Mouse (Mus musculus): ENCODE results near the gene Tbc1d9b. TPM values are rescaled to one million over a fixed set of nuclear protein-coding genes. Genes with fewer than 3 reads are reported as not detected.

The Tbc1d9b gene
- polyA plus RNA-seq (2015; fragmentation: Illumina TruSeq; extraction: RNeasy Lipid Tissue Mini Kit (QIAGEN cat#74804); ENCODE audit: low read depth, low replicate concordance), result 93.4 TPM

GRCm38 (mm10) chr11:50130811-50131766 lies at the start of gene Tbc1d9b:
Tbc1d9b (plus strand) TSS chr11:50131396.

GRCm38 (mm10) chr11:50174111-50174729 lies 43.0 kb downstream of the Tbc1d9b start, which contains the start of gene Mrnip:
Mrnip (plus strand) TSS chr11:50174444.

GRCm38 (mm10) chr11:50210505-50211151 lies 79.4 kb downstream of the Tbc1d9b start, which contains the start of the genes Sqstm1 and Mgat4b:
Sqstm1 (minus strand) TSS chr11:50210827.
Mgat4b (plus strand) TSS chr11:50210890.

Other genes with a start within 250 kb of the Tbc1d9b start
- 23.3 TPM for gene Rasgef1c, start 229.6 kb upstream of the Tbc1d9b start, polyA plus RNA-seq (2015; fragmentation: Illumina TruSeq; extraction: RNeasy Lipid Tissue Mini Kit (QIAGEN cat#74804); ENCODE audit: low read depth, low replicate concordance)
- gene Rnf130, start 106.0 kb upstream of the Tbc1d9b start, polyA plus RNA-seq (2015; fragmentation: Illumina TruSeq; extraction: RNeasy Lipid Tissue Mini Kit (QIAGEN cat#74804); ENCODE audit: low read depth, low replicate concordance), result 82.4 TPM
- 22.1 TPM for gene Mrnip, start 43.0 kb downstream of the Tbc1d9b start, polyA plus RNA-seq (2015; fragmentation: Illumina TruSeq; extraction: RNeasy Lipid Tissue Mini Kit (QIAGEN cat#74804); ENCODE audit: low read depth, low replicate concordance)
- 470 TPM for gene Sqstm1, start 79.4 kb downstream of the Tbc1d9b start, polyA plus RNA-seq (2015; fragmentation: Illumina TruSeq; extraction: RNeasy Lipid Tissue Mini Kit (QIAGEN cat#74804); ENCODE audit: low read depth, low replicate concordance)
- gene Mgat4b, start 79.5 kb downstream of the Tbc1d9b start, polyA plus RNA-seq (2015; fragmentation: Illumina TruSeq; extraction: RNeasy Lipid Tissue Mini Kit (QIAGEN cat#74804); ENCODE audit: low read depth, low replicate concordance), result 44.2 TPM
- 7.8 TPM for gene Ltc4s, start 107.2 kb downstream of the Tbc1d9b start, polyA plus RNA-seq (2015; fragmentation: Illumina TruSeq; extraction: RNeasy Lipid Tissue Mini Kit (QIAGEN cat#74804); ENCODE audit: low read depth, low replicate concordance)
- gene Maml1, start 160.9 kb downstream of the Tbc1d9b start, polyA plus RNA-seq (2015; fragmentation: Illumina TruSeq; extraction: RNeasy Lipid Tissue Mini Kit (QIAGEN cat#74804); ENCODE audit: low read depth, low replicate concordance), result 5.5 TPM
- 234 TPM for gene Canx, start 194.3 kb downstream of the Tbc1d9b start, polyA plus RNA-seq (2015; fragmentation: Illumina TruSeq; extraction: RNeasy Lipid Tissue Mini Kit (QIAGEN cat#74804); ENCODE audit: low read depth, low replicate concordance)
- not detected for gene Cby3, start 223.1 kb downstream of the Tbc1d9b start, polyA plus RNA-seq (2015; fragmentation: Illumina TruSeq; extraction: RNeasy Lipid Tissue Mini Kit (QIAGEN cat#74804); ENCODE audit: low read depth, low replicate concordance)
- 285 TPM for gene Hnrnph1, start 245.6 kb downstream of the Tbc1d9b start, polyA plus RNA-seq (2015; fragmentation: Illumina TruSeq; extraction: RNeasy Lipid Tissue Mini Kit (QIAGEN cat#74804); ENCODE audit: low read depth, low replicate concordance)

Measured in brain, adult 10 weeks (tissue).